Mouse (Mus musculus) cerebellum, adult 2 months (tissue): ENCODE results near the gene Fam214a.
A peak's percentile ranks its signal among the peaks of the same experiment; 100 is the strongest.

ENCODE experiments used
- CTCF ChIP-seq: fragments of 200-500 bp; IDR thresholded peaks from 2 replicates; pipeline ENCODE4 v1.5.1; 2011; ENCODE audit warnings: low read depth, mild to moderate bottlenecking, control low read depth, low read length, moderate library complexity, borderline replicate concordance; ENCODE audit not compliant: insufficient read depth
- POLR2A ChIP-seq: fragments of 200-500 bp; IDR thresholded peaks from 2 replicates; pipeline ENCODE4 v1.6.1; 2011; ENCODE audit warnings: low read length, control low read depth, borderline replicate concordance; ENCODE audit not compliant: insufficient read depth

- TF ChIP-seq POLR2A (peak; percentile 96), CTCF (no peak)
Measured at GRCm38 (mm10) chr9:74975911-74976563, 23.4 kb downstream of the Fam214a start.
